Mouse (Mus musculus): ENCODE results near the gene Zfand3.

DNA sequence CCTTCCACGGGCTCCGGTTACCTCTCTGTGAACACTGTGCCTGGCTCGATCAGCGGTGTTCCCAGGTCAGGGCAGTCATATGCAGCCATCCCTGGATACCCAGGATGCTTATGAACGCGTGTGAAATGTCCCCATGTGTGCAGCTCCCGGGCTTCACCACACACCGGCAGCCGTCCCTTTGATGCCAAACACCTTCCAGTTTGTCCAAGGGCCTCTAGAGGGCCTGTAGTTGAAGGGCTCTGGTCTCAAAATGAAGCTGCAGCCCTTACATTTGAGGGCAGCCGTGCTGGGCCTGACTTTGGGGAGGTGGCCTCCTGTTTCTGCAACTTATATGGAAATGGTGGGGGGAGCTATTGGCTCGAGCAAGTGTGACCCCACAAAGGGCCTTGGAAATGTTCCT lies 217.8 kb downstream of the Zfand3 start:
- TF ChIP-seq MYC (IDR thresholded peaks at IDR 0.05; ENCODE audit: low read depth, low read length) (no peak), ZC3H11A (IDR thresholded peaks at IDR 0.05; ENCODE audit: low read depth, low read length) (no peak), CTCF (conservative IDR thresholded peaks at IDR 0.05 in 1 of 2, IDR thresholded peaks at IDR 0.05 in 1 of 2; ENCODE audit: low read depth in 2 of 2, low read length in 2 of 2) (no peak), ZKSCAN1 (IDR thresholded peaks at IDR 0.05; ENCODE audit: borderline replicate concordance, low read depth, low read length) (no peak), RAD21 (IDR thresholded peaks at IDR 0.05; ENCODE audit: low read depth, low read length) (no peak), POLR2A (IDR thresholded peaks at IDR 0.05; ENCODE audit: low read depth, low read length) (no peak), ELF1 (IDR thresholded peaks at IDR 0.05; ENCODE audit: low read depth, low read length) (no peak), USF1 (IDR thresholded peaks at IDR 0.05; ENCODE audit: low read depth, low read length) (no peak), MAX (IDR thresholded peaks at IDR 0.05; ENCODE audit: low read length) (no peak), EP300 (IDR thresholded peaks at IDR 0.05; ENCODE audit: low read length) (no peak), TBP (conservative IDR thresholded peaks at IDR 0.05; ENCODE audit: low read depth, low read length) (no peak), MXI1 (IDR thresholded peaks at IDR 0.05; ENCODE audit: low read depth, low read length) (no peak), MAFK (IDR thresholded peaks at IDR 0.05; ENCODE audit: insufficient replicate concordance, low read length) (no peak)
